Mouse (Mus musculus) testis, adult 2 months (tissue): ENCODE results near the gene Sncb. TPM values are rescaled to one million over a fixed set of nuclear protein-coding genes. Genes with fewer than 3 reads are reported as not detected.

Source experiments
- H3K27ac ChIP-seq: fragments of 200-500 bp; 2 replicates; pipeline ENCODE4 v1.5.1; 2012; ENCODE audit warnings: low read depth, low read length; ENCODE audit not compliant: control insufficient read depth, insufficient read depth
- H3K27me3 ChIP-seq: fragments of 200-500 bp; 2 replicates; pipeline ENCODE4 v1.6.1; 2012; ENCODE audit warnings: mild to moderate bottlenecking, low read length, moderate library complexity; ENCODE audit not compliant: control insufficient read depth, insufficient read depth
- H3K36me3 ChIP-seq: fragments of 200-500 bp; 2 replicates; pipeline ENCODE4 v1.6.1; 2012; ENCODE audit warnings: mild to moderate bottlenecking, low read length; ENCODE audit not compliant: control insufficient read depth, insufficient read depth
- H3K4me1 ChIP-seq: fragments of 200-500 bp; 2 replicates; pipeline ENCODE4 v1.6.1; 2012; ENCODE audit warnings: low read length; ENCODE audit not compliant: control insufficient read depth, insufficient read depth
- H3K4me3 ChIP-seq: fragments of 200-500 bp; 2 replicates; pipeline ENCODE4 v1.5.1; 2012; ENCODE audit warnings: low read depth, mild to moderate bottlenecking, low read length, moderate library complexity, mixed read lengths; ENCODE audit not compliant: control insufficient read depth
- CTCF ChIP-seq: fragments of 200-500 bp; IDR thresholded peaks from 2 replicates; pipeline ENCODE4 v1.5.1; 2012; ENCODE audit warnings: low read depth, mild to moderate bottlenecking, inconsistent platforms, low read length, moderate library complexity; ENCODE audit not compliant: control insufficient read depth, insufficient read depth, insufficient replicate concordance
- POLR2A ChIP-seq: fragments of 200-500 bp; IDR thresholded peaks from 2 replicates; pipeline ENCODE4 v1.6.1; 2012; ENCODE audit warnings: low read depth, mild to moderate bottlenecking, inconsistent platforms, low read length, moderate library complexity; ENCODE audit not compliant: control insufficient read depth
- polyA plus RNA-seq: library from polyadenylated mRNA; depleted of rRNA; stranded (reverse); fragments of >200 nt; gene quantifications from 2 replicates; pipeline ENCODE4 v1.2.3, GENCODE M21; 2012

Sncb gene
- polyA plus RNA-seq, 1 experiment, result 2.0 TPM

DNA sequence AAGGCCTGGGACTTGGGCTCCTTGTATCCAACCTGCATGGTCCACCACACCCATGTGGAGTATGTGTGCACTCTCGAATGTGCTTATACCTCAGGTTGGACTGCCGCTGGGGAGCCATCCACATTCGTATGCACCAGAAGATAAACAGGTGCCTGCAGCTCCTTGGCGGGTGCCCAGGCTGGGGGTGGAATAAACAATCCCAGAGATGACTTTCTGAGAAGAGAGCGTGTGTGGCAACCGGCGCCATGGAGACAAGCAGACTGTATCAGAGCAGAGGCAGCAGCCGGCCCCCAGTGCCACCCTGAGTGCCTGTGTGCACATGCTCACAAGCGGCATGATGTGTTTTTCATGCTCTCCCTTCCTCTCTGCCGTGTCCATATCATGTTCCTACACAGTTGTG lies 13.7 kb downstream of the Sncb start:
- no peak overlapping the region for H3K4me3 ChIP-seq
- no peaks in the 10 kb centered on the region for H3K27me3 ChIP-seq
- H3K27ac ChIP-seq, result no peak overlapping the region
- no peaks in the 10 kb centered on the region for H3K36me3 ChIP-seq
- H3K4me1 ChIP-seq, result peaks cover 4% of the 10 kb centered on the region
- TF ChIP-seq POLR2A, result no peak
- TF ChIP-seq CTCF, result no peak

DNA sequence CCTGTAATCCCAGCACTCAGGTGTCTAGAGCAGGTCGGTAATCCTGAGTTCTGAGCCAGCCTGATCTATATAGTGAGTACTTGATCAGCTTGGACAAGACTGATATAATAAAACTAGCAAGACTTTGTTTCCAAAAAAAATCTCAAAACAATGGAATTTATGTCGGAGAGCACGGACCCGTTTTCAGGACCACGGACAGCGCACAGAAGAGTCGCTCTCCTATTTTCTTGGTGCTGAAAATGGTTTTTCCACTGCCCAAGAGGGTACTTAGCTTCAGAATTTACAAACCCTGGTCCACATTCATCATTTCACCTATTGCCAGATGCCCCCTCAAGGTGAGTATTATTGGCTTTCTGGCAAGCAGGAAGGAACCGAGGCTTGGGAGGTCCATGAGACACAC lies 15.7 kb downstream of the Sncb start:
- H3K27me3 ChIP-seq, result no peaks in the 10 kb centered on the region

DNA sequence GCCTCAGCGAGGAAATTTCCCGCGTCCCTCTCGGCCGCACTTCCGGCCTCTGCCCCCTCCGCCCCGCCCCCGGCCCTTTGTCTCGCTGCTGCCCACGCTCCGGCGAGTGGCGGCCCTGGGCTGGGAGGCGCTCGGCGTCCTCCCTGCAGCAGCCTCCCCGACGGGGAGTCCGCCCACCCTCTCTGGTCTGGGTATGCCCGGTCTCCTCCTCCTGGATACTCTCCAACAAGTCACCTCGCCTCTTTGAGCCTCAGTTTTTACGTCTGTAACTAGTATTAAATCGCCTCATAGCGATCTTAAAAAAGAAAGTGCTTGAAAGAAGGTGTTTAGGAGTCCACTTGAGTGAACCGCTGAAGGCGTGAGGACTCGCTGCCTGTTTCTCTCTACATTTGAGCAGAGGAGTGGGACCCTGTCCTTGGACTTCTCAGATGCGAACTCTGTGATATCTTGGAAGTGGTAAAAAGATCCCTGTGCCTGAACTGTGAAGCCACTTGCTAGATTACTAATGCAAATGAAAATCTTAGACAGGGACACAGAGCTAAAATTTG lies 16.5 kb downstream of the Sncb start, which contains the start of gene Gprin1:
Gene Gprin1 (minus strand): TSS at position 11 of the 548 bp plus-strand sequence.
- no peak for TF ChIP-seq POLR2A
- TF ChIP-seq CTCF, result no peak
- H3K27me3 ChIP-seq, result no peaks in the 10 kb centered on the region
- no peak within 1 kb of the TSS for H3K27ac ChIP-seq
- H3K4me3 ChIP-seq, result peak within 1 kb of the TSS; percentile 61
- peaks cover 3% of the 10 kb centered on the region for H3K4me1 ChIP-seq
- H3K36me3 ChIP-seq, result no peaks in the 10 kb centered on the region

More for the DNA sequence above, 15.7 kb downstream of the Sncb start:
- H3K4me3 ChIP-seq, result no peak overlapping the region
- TF ChIP-seq POLR2A (no peak), CTCF (no peak)
- no peak overlapping the region for H3K27ac ChIP-seq
- H3K4me1 ChIP-seq, result peaks cover 3% of the 10 kb centered on the region
- no peaks in the 10 kb centered on the region for H3K36me3 ChIP-seq

DNA sequence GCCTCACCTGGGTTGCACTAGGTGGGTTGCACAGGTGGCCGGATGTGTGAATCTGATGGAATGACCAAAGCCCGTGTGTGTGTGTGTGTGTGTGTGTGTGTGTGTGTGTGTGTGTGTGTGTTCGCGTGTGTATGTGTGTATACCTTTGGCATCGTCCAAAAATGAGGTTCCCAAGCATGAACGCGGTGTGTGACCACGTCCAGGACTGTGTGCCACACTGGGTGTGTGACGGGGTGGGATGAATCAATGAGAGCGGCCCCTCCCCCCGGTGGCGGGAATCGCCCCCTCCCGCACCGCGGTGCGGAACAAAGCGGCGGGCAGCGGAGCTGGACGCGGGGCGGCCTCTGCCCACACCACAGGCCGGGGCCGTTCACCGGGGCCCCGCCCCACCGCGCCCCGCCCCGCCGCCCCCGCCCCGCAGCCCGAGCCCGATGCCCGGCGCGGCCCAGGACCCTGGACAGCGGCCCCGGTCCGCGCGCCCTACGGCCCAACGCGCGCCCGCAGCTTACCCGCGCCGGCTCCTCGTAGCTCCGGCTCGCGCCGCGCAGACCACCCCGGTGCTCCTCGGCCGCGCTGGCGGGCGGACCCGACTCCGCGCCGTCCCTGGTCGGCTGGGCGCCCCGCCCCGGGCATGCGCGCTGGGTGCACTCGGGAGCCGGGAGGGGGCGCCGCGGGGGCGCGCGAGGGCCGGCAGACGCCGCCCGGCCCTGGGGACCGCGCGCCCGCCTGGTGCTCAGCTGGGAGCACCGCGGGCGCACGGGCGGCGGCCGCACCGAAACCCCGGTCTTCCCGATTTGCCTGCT lies 17.1 kb downstream of the Sncb start:
- Histone ChIP-seq H3K27me3 (no peaks in the 10 kb centered on the region), H3K4me3 (peak overlapping the region; percentile 61), H3K4me1 (peaks cover 3% of the 10 kb centered on the region), H3K27ac (no peak overlapping the region), H3K36me3 (no peaks in the 10 kb centered on the region)
- TF ChIP-seq POLR2A, result no peak
- no peak for TF ChIP-seq CTCF

DNA sequence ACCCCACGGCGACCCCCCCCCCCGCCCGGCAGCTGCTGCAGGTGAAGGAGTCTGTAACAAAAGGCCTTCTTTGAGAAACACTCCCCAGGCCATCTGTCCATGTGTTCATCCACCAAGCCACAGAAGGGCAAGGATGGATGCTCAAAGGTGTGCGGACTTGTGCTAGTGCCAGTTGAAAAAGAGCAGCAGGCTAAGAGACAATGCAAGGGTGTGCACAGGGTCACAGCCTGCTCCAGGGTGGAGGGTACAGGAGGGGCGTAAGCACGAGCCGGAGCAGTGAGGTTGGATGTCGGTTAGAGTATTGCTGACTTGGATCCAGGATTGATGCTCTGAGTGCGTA lies 17.7 kb downstream of the Sncb start:
- no peak overlapping the region for H3K4me3 ChIP-seq
- no peak overlapping the region for H3K27ac ChIP-seq
- H3K4me1 ChIP-seq, result peaks cover 3% of the 10 kb centered on the region
- TF ChIP-seq CTCF, result no peak
- TF ChIP-seq POLR2A, result no peak
- H3K36me3 ChIP-seq, result no peaks in the 10 kb centered on the region
- H3K27me3 ChIP-seq, result no peaks in the 10 kb centered on the region

DNA sequence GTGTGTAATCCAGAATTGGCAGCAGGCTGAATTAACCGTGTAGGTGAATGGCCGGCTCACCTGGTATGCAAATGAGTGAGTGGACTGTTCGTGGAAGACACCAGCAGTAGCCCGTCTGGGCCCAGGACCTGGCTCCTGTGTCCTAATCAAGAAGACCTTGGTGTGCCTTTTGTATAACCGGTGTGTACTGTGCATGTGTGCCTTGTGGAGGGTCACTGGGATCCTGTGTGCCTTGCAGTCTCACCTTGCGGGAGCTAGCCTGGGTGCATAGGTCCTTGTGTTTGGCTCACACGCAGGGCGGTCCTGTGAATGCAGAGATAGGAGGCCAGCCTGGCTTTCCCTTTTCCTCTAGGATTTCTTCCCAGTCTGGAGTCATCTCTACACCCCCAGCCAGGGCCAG lies 18.2 kb downstream of the Sncb start:
- no peak overlapping the region for H3K4me3 ChIP-seq

DNA sequence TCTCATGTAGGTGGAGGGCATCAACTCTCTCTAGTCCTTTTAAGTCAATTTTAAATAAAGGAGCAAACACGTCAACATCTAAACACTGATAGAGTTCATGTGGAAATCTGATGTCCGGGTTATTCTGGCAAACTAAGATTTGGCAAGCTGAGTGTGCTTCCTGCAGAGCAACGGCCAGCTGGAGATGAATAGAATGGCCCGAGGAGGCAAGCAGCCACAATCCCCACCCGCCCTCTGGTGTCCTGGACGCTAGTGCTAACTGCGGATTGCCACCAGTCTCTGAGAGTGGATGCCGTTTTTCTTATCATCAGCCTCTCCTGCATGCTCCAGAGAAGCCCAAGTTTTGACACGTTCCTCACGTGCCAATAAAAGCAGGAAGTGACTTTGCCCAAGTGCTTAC lies 19.5 kb downstream of the Sncb start:
- TF ChIP-seq POLR2A (no peak), CTCF (no peak)
- Histone ChIP-seq H3K36me3 (no peaks in the 10 kb centered on the region), H3K4me1 (peaks cover 3% of the 10 kb centered on the region), H3K27me3 (no peaks in the 10 kb centered on the region), H3K27ac (no peak overlapping the region), H3K4me3 (no peak overlapping the region)

More for the DNA sequence above, 18.2 kb downstream of the Sncb start:
- TF ChIP-seq CTCF (no peak), POLR2A (no peak)
- no peak overlapping the region for H3K27ac ChIP-seq
- H3K27me3 ChIP-seq, result no peaks in the 10 kb centered on the region
- H3K4me1 ChIP-seq, result peaks cover 3% of the 10 kb centered on the region
- H3K36me3 ChIP-seq, result no peaks in the 10 kb centered on the region
